Mouse (Mus musculus) liver, adult 2 months (tissue): ENCODE measurements around the gene Ccdc43. TPM values are rescaled to one million over a fixed set of nuclear protein-coding genes. Genes with fewer than 3 reads are reported as not detected.

Experiments
- DNase-seq: peaks from one replicate; pipeline ENCODE4 v3.0.0-alpha.2; 2011; ENCODE audit warnings: low read depth, low spot score; ENCODE audit errors: extremely low read depth
- H3K27ac ChIP-seq: fragments of 200-500 bp; replicated peaks from 2 replicates; pipeline ENCODE4 v1.5.1; 2012; ENCODE audit warnings: low read depth, mild to moderate bottlenecking, control low read depth, inconsistent platforms, low read length; ENCODE audit not compliant: insufficient read depth
- H3K27me3 ChIP-seq: fragments of 200-500 bp; 2 replicates; pipeline ENCODE4 v1.6.1; 2012; ENCODE audit warnings: mild to moderate bottlenecking, moderate library complexity, low read length, inconsistent platforms; ENCODE audit not compliant: control insufficient read depth, insufficient read depth
- H3K36me3 ChIP-seq: fragments of 200-500 bp; 2 replicates; pipeline ENCODE4 v1.6.1; 2012; ENCODE audit warnings: low read length, inconsistent platforms; ENCODE audit not compliant: control insufficient read depth, insufficient read depth
- H3K4me1 ChIP-seq: fragments of 200-500 bp; 2 replicates; pipeline ENCODE4 v1.6.1; 2011; ENCODE audit warnings: low read length; ENCODE audit not compliant: control insufficient read depth, insufficient read depth
- H3K4me3 ChIP-seq: fragments of 200-500 bp; 2 replicates; pipeline ENCODE4 v1.5.1; 2011; ENCODE audit warnings: low read depth, mild to moderate bottlenecking, control low read depth, low read length, moderate library complexity; ENCODE audit not compliant: insufficient read depth
- H3K79me2 ChIP-seq: fragments of 200-500 bp; 2 replicates; pipeline ENCODE4 v1.6.1; 2012; ENCODE audit warnings: inconsistent platforms, mild to moderate bottlenecking, low read length, moderate library complexity; ENCODE audit not compliant: control insufficient read depth, insufficient read depth
- H3K9ac ChIP-seq: fragments of 200-500 bp; 2 replicates; pipeline ENCODE4 v1.6.1; 2012; ENCODE audit warnings: low read depth, mild to moderate bottlenecking, control low read depth, inconsistent platforms, low read length
- CTCF ChIP-seq: fragments of 200-500 bp; IDR thresholded peaks from 2 replicates; pipeline ENCODE4 v1.5.1; 2011; ENCODE audit warnings: low read depth, low read length, control low read depth
- POLR2A ChIP-seq: fragments of 200-500 bp; IDR thresholded peaks from 2 replicates; pipeline ENCODE4 v1.6.1; 2011; ENCODE audit warnings: low read length, control low read depth; ENCODE audit not compliant: insufficient read depth; ENCODE audit errors: extremely low read depth
- WGBS: fragments of 180-500 bp; shearing (Covaris S2); methylation state at CpG from one replicate; pipeline ENCODE4 v1.1.7; 2018; 5-methylcytosine and 5-hydroxymethylcytosine counted together
- polyA plus RNA-seq: library from polyadenylated mRNA; depleted of rRNA; stranded (reverse); fragments of >200 nt; gene quantifications from 2 replicates; pipeline ENCODE4 v1.2.3, GENCODE M21; 2012
- total RNA-seq: library from RNA; depleted of rRNA; stranded (reverse); fragments of >200 nt; gene quantifications from 2 replicates; pipeline ENCODE4 v1.2.3, GENCODE M21; 2014

Ccdc43 gene
- total and polyA plus RNA-seq, 2 experiments: 5.7 to 11.8 TPM

- Histone ChIP-seq H3K4me1 (no peaks in the 10 kb centered on the region), H3K36me3 (no peaks in the 10 kb centered on the region), H3K27me3 (no peaks in the 10 kb centered on the region), H3K79me2 (no peaks in the 10 kb centered on the region), H3K9ac (no peak overlapping the region), H3K4me3 (no peak overlapping the region), H3K27ac (no peak overlapping the region)
- TF ChIP-seq CTCF (no peak), POLR2A (no peak)
- 63% methylated on average over 6 of the region's 6 CpGs for WGBS
- DNase-seq: no peak
Measured at GRCm38 (mm10) chr11:102656931-102657330, 40.7 kb downstream of the Ccdc43 start.

- H3K4me1 ChIP-seq: no peaks in the 10 kb centered on the region
- no peak overlapping the region for H3K9ac ChIP-seq
- no peak overlapping the region for H3K27ac ChIP-seq
- TF ChIP-seq POLR2A: no peak
- TF ChIP-seq CTCF: no peak
- no peak for DNase-seq
- no peaks in the 10 kb centered on the region for H3K27me3 ChIP-seq
- H3K4me3 ChIP-seq: no peak overlapping the region
- no peaks in the 10 kb centered on the region for H3K79me2 ChIP-seq
- no peaks in the 10 kb centered on the region for H3K36me3 ChIP-seq
- 19% methylated on average over 4 of the region's 4 CpGs for WGBS
Measured at GRCm38 (mm10) chr11:102656326-102656926, 41.2 kb downstream of the Ccdc43 start.

DNA sequence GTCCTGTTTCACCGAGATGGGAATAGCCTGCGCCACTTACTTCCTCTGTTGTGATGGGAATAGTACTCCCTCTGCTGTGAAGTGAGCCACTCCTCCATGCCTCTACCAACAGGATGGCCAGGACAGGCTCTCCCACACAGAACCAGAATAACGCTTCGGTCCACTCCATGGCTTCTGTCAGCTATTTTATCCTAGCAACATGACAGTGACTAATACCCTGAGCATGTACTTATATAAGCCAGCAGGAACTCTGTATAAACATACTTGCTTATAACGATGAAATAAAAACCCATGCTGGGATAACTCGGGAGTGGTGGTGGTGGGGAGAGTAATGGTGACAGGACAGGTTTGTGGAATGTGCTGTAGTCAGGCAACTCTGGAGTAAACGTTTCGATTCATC lies 41.7 kb downstream of the Ccdc43 start:
- no peaks in the 10 kb centered on the region for H3K4me1 ChIP-seq
- H3K27ac ChIP-seq: no peak overlapping the region
- 80% methylated on average over 8 of the region's 8 CpGs for WGBS
- no peaks in the 10 kb centered on the region for H3K36me3 ChIP-seq
- H3K4me3 ChIP-seq: no peak overlapping the region
- no peak for DNase-seq
- TF ChIP-seq CTCF (no peak), POLR2A (no peak)
- no peak overlapping the region for H3K9ac ChIP-seq
- H3K79me2 ChIP-seq: no peaks in the 10 kb centered on the region
- H3K27me3 ChIP-seq: no peaks in the 10 kb centered on the region

DNA sequence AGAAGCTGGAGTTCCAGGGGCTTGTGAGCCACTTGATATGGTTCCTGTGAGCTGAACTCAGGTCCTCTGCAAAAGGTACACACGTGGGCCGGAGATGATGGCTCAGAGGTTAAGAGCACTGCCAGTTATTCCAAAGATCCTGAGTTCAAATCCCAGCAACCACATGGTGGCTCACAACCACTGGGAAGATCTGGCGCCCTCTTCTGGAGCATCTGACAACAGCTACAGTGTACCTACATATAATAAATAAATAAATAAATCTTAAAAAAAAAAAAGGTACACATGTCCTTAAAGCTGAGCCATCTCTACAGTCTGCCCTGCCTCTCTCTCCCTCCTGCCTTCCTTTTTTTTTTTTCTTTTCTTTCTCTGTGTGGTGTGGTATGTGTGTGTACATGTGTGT lies 44.7 kb downstream of the Ccdc43 start:
- no peaks in the 10 kb centered on the region for H3K36me3 ChIP-seq
- no peak overlapping the region for H3K27ac ChIP-seq
- no peak overlapping the region for H3K9ac ChIP-seq
- 66% methylated on average over 3 of the region's 3 CpGs for WGBS
- peak; percentile 42 for TF ChIP-seq CTCF
- TF ChIP-seq POLR2A: no peak
- no peaks in the 10 kb centered on the region for H3K4me1 ChIP-seq
- no peaks in the 10 kb centered on the region for H3K27me3 ChIP-seq
- H3K4me3 ChIP-seq: no peak overlapping the region
- no peak for DNase-seq
- no peaks in the 10 kb centered on the region for H3K79me2 ChIP-seq

GRCm38 (mm10) chr11:102651381-102651780 lies 46.2 kb downstream of the Ccdc43 start:
- Histone ChIP-seq H3K9ac (no peak overlapping the region), H3K27ac (no peak overlapping the region), H3K79me2 (no peaks in the 10 kb centered on the region), H3K4me1 (no peaks in the 10 kb centered on the region), H3K4me3 (no peak overlapping the region), H3K36me3 (no peaks in the 10 kb centered on the region), H3K27me3 (no peaks in the 10 kb centered on the region)
- peak; percentile 25 for DNase-seq
- 5% methylated on average over 9 of the region's 9 CpGs for WGBS
- TF ChIP-seq CTCF (peak; percentile 86), POLR2A (no peak)

DNA sequence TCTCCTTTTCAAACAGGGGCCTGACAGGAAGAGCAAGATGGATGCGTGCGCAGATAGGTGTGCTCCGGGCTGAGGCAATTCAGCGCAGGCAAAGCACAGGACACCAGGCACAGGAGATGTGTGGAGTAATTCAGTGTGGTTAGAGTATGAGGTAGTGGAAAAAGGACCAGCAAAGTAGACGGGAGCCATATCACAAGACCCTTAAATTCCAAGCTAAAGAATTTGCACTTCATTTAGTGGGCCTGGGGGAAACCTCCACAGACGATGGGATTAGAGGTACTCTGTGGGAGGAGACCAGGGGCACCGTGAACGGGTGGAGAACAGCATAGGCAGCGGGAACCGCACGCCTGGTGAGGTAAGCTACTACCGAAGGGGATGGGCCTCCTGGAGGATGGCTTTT lies 49.7 kb downstream of the Ccdc43 start:
- Histone ChIP-seq H3K27ac (no peak overlapping the region), H3K27me3 (no peaks in the 10 kb centered on the region), H3K9ac (no peak overlapping the region), H3K79me2 (no peaks in the 10 kb centered on the region), H3K4me3 (no peak overlapping the region), H3K36me3 (no peaks in the 10 kb centered on the region), H3K4me1 (no peaks in the 10 kb centered on the region)
- no peak for DNase-seq
- WGBS: 79% methylated on average over 12 of the region's 12 CpGs
- TF ChIP-seq POLR2A: no peak
- no peak for TF ChIP-seq CTCF
